Mouse (Mus musculus) lung, postnatal 36 days (tissue): Measurements from ENCODE around the gene 5430419D17Rik.

Experiments used
- DNase-seq: peaks from one replicate; pipeline ENCODE4 v3.0.0; 2022; ENCODE audit warnings: mixed read lengths

The 5430419D17Rik gene

GRCm38 (mm10) chr7:131318340-131318739, 144.1 kb downstream of the 5430419D17Rik start:
- no peak for DNase-seq

GRCm38 (mm10) chr7:131322192-131322591, 148.0 kb downstream of the 5430419D17Rik start, which contains the start of gene Cuzd1:
Gene Cuzd1, minus strand, starts transcription at chr7:131322292.
- DNase-seq = no peak

- no peak for DNase-seq
These were observed 152.9 kb downstream of the 5430419D17Rik start for GRCm38 (mm10) chr7:131327054-131327453.

GRCm38 (mm10) chr7:131329416-131329815, 155.2 kb downstream of the 5430419D17Rik start, which contains the start of gene Fam24b:
Gene Fam24b, minus strand, starts transcription at chr7:131329516.
- DNase-seq = no peak

- DNase-seq = no peak
These were observed 157.5 kb downstream of the 5430419D17Rik start for GRCm38 (mm10) chr7:131331688-131332087.

- no peak for DNase-seq
These were observed 159.4 kb downstream of the 5430419D17Rik start, which contains the start of gene Fam24a for GRCm38 (mm10) chr7:131333564-131333963. Gene Fam24a, plus strand, starts transcription at chr7:131333864.

GRCm38 (mm10) chr7:131337502-131338068, 163.4 kb downstream of the 5430419D17Rik start:
- no peak for DNase-seq

GRCm38 (mm10) chr7:131345856-131346541, 171.8 kb downstream of the 5430419D17Rik start:
- no peak for DNase-seq
